Mouse (Mus musculus) midbrain, embryonic 14.5 days (tissue): ENCODE measurements at regions not wholly inside any gene's neighbourhood (a gene's known extent, or its start where the extent isn't known, plus 50 kb on each side); places are given as distances from the start of the nearest gene placed in this dataset.
A peak's percentile ranks its signal among the peaks of the same experiment; 100 is the strongest.
"Not testable (repeated sequence)": the region's sequence is repeated elsewhere in the genome, so short reads cannot be mapped to it uniquely, and the experiment has no call there.

ENCODE experiments used
- ATAC-seq: fragments of 200-750 bp; cut with Nextera tagmentation; 2 replicates; pipeline ENCODE4 v1.8.0; 2017; ENCODE audit warnings: moderate number of reproducible peaks, moderate library complexity; ENCODE audit not compliant: low FRiP score, low TSS enrichment
- DNase-seq: peaks from one replicate; pipeline ENCODE4 v3.0.0-alpha.2; 2015
- H3K27ac ChIP-seq: fragments of 300-500 bp; sonication (generic); replicated peaks from 2 replicates; pipeline ENCODE4 v1.5.1; 2014; ENCODE audit warnings: mild to moderate bottlenecking, low read depth, low read length, moderate library complexity
- H3K27me3 ChIP-seq: fragments of 300-500 bp; sonication (generic); 2 replicates; pipeline ENCODE4 v1.6.1; 2014; ENCODE audit warnings: low read length, control low read depth, mixed read lengths; ENCODE audit not compliant: control insufficient read depth, insufficient read depth
- H3K36me3 ChIP-seq: fragments of 300-500 bp; sonication (generic); 2 replicates; pipeline ENCODE4 v1.6.1; 2014; ENCODE audit warnings: low read length, control low read depth; ENCODE audit not compliant: control insufficient read depth, insufficient read depth
- H3K4me1 ChIP-seq: fragments of 300-500 bp; sonication (generic); 2 replicates; pipeline ENCODE4 v1.6.1; 2014; ENCODE audit warnings: mild to moderate bottlenecking, antibody characterized with exemption, low read length, control low read depth; ENCODE audit not compliant: control insufficient read depth, insufficient read depth
- H3K4me2 ChIP-seq: fragments of 300-500 bp; sonication (generic); 2 replicates; pipeline ENCODE4 v1.6.1; 2014; ENCODE audit warnings: mild to moderate bottlenecking, low read length, moderate library complexity
- H3K4me3 ChIP-seq: fragments of 300-500 bp; sonication (generic); replicated peaks from 2 replicates; pipeline ENCODE4 v1.5.1; 2014; ENCODE audit warnings: low read depth, low read length
- H3K9ac ChIP-seq: fragments of 300-500 bp; sonication (generic); replicated peaks from 2 replicates; pipeline ENCODE4 v1.6.1; 2014; ENCODE audit warnings: mild to moderate bottlenecking, low read length, moderate library complexity
- H3K9me3 ChIP-seq: fragments of 300-500 bp; sonication (generic); 2 replicates; pipeline ENCODE4 v1.6.1; 2016; ENCODE audit warnings: low read length, control low read depth, mixed read lengths; ENCODE audit not compliant: control insufficient read depth
- WGBS: fragments of 180-500 bp; shearing (Covaris S2); extraction: QIAGEN DNeasy Blood & Tissue Kit; methylation state at CpG from one replicate; pipeline ENCODE4 v1.1.7; 2014; 5-methylcytosine and 5-hydroxymethylcytosine counted together

- no peak for DNase-seq
- no peak overlapping the region for H3K27ac ChIP-seq
- no peaks in the 10 kb centered on the region for H3K4me1 ChIP-seq
- H3K36me3 ChIP-seq, result no peaks in the 10 kb centered on the region
- no peak overlapping the region for H3K4me3 ChIP-seq
- H3K9ac ChIP-seq, result no peak overlapping the region
- H3K9me3 ChIP-seq, result no peaks in the 10 kb centered on the region
- H3K4me2 ChIP-seq, result no peak overlapping the region
- no peak for ATAC-seq
- WGBS, result 84% methylated on average over 3 of the region's 3 CpGs
- no peaks in the 10 kb centered on the region for H3K27me3 ChIP-seq
These were observed 1067.2 kb upstream of the Aga start for GRCm38 (mm10) chr8:52444366-52444765.

GRCm38 (mm10) chr8:52451761-52452160 is 1059.8 kb upstream of the Aga start:
- DNase-seq, H3K27ac ChIP-seq, H3K36me3 ChIP-seq, H3K27me3 ChIP-seq, H3K4me2 ChIP-seq, ATAC-seq, H3K4me3 ChIP-seq, H3K4me1 ChIP-seq, H3K9me3 ChIP-seq, H3K9ac ChIP-seq: not testable (repeated sequence)
- WGBS, result 74% methylated on average over 1 of the region's 1 CpGs

DNA sequence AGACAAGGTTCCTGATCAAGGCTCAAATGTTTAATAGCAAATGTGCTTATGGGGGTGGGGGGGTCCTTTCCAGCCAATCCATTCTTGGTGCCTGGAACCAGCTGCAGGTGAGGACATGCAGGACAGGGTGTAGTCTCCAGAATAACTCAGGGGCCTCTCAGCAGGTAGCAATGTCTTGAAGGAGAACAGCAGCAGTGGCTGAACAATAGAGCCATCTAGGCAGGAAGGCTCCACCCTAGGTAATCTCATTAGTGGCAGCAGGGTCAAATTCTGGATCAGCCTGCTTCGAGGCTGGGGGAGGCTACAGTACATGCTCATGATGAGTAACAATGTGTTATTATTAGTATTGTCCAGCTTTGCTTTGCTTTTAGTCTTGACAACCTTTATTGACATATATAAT is 1055.9 kb upstream of the Aga start:
- no peak for DNase-seq
- Histone ChIP-seq H3K9me3 (no peaks in the 10 kb centered on the region), H3K4me2 (no peak overlapping the region), H3K4me3 (no peak overlapping the region), H3K4me1 (no peaks in the 10 kb centered on the region), H3K9ac (no peak overlapping the region), H3K27me3 (no peaks in the 10 kb centered on the region), H3K36me3 (no peaks in the 10 kb centered on the region), H3K27ac (no peak overlapping the region)
- WGBS, result 32% methylated on average over 1 of the region's 1 CpGs
- ATAC-seq, result no peak

GRCm38 (mm10) chr8:52456271-52456670 is 1055.3 kb upstream of the Aga start:
- H3K9ac ChIP-seq, result no peak overlapping the region
- ATAC-seq (no peak), DNase-seq (no peak)
- H3K4me1 ChIP-seq, result no peaks in the 10 kb centered on the region
- no peak overlapping the region for H3K4me2 ChIP-seq
- 83% methylated on average over 3 of the region's 3 CpGs for WGBS
- no peaks in the 10 kb centered on the region for H3K9me3 ChIP-seq
- H3K27me3 ChIP-seq, result no peaks in the 10 kb centered on the region
- H3K27ac ChIP-seq, result no peak overlapping the region
- no peak overlapping the region for H3K4me3 ChIP-seq
- no peaks in the 10 kb centered on the region for H3K36me3 ChIP-seq

DNA sequence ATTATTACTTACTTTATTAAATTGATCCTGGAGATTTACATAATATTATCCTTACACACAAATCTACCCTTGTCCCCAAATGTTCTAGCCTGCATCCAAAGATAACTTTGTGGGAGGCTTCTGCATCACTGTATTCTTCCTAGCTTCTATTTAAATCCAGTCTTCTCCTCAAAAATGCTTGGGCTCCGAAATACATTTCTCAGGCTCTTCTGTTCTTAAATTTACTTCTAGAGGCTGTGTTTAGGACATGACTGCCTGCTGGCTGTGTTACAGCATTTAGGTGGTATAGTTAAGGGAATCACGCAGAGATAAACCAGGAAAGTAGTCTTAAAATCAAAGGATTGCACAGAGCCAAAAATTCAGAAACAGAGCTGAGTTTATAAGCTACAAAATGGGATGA is 1009.1 kb upstream of the Aga start:
- ATAC-seq (no peak), DNase-seq (no peak)
- no peaks in the 10 kb centered on the region for H3K9me3 ChIP-seq
- H3K27ac ChIP-seq, result no peak overlapping the region
- no peaks in the 10 kb centered on the region for H3K27me3 ChIP-seq
- H3K4me2 ChIP-seq, result no peak overlapping the region
- no peaks in the 10 kb centered on the region for H3K4me1 ChIP-seq
- WGBS, result 87% methylated on average over 2 of the region's 2 CpGs
- no peaks in the 10 kb centered on the region for H3K36me3 ChIP-seq
- no peak overlapping the region for H3K9ac ChIP-seq
- no peak overlapping the region for H3K4me3 ChIP-seq

DNA sequence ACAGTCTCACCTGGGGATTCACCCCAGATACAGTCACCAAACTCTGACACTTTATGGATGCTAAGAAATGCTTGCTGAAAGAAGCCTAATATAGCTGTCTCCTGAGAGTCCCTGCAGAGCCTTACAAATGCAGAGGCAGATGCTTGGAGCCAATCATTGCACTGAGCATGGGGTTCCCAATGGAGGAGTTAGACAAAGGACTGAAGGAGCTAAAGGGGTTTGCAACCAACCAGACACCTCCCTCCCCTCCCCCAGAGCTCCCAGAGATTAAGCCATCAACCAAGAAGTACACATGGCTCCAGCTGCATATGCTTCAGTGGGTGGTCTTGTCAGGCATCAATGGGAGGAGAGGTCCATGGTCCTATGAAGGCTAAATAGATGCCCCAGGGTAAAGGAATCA is 999.7 kb upstream of the Aga start:
- DNase-seq, result no peak
- ATAC-seq, result peak; percentile 40; the same call in 1 of the 2 replicates
- Histone ChIP-seq H3K9ac (no peak overlapping the region), H3K4me3 (no peak overlapping the region), H3K4me2 (no peak overlapping the region), H3K36me3 (no peaks in the 10 kb centered on the region), H3K9me3 (no peaks in the 10 kb centered on the region), H3K4me1 (no peaks in the 10 kb centered on the region), H3K27ac (no peak overlapping the region), H3K27me3 (no peaks in the 10 kb centered on the region)

- H3K4me2 ChIP-seq, result no peak overlapping the region
- 89% methylated on average over 3 of the region's 3 CpGs for WGBS
- H3K9me3 ChIP-seq, result no peaks in the 10 kb centered on the region
- no peaks in the 10 kb centered on the region for H3K4me1 ChIP-seq
- no peaks in the 10 kb centered on the region for H3K36me3 ChIP-seq
- H3K27ac ChIP-seq, result no peak overlapping the region
- ATAC-seq, result no peak
- H3K4me3 ChIP-seq, result no peak overlapping the region
- no peaks in the 10 kb centered on the region for H3K27me3 ChIP-seq
- DNase-seq, result no peak
- no peak overlapping the region for H3K9ac ChIP-seq
These were observed 968.2 kb upstream of the Aga start for GRCm38 (mm10) chr8:52543364-52543763.

- no peaks in the 10 kb centered on the region for H3K36me3 ChIP-seq
- H3K9ac ChIP-seq, result no peak overlapping the region
- H3K4me1 ChIP-seq, result no peaks in the 10 kb centered on the region
- DNase-seq, result peak; percentile 21
- no peak overlapping the region for H3K4me3 ChIP-seq
- H3K27ac ChIP-seq, result no peak overlapping the region
- WGBS, result 78% methylated on average over 6 of the region's 6 CpGs
- H3K4me2 ChIP-seq, result no peak overlapping the region
- ATAC-seq, result no peak
- no peaks in the 10 kb centered on the region for H3K9me3 ChIP-seq
- H3K27me3 ChIP-seq, result no peaks in the 10 kb centered on the region
These were observed 940.2 kb upstream of the Aga start for GRCm38 (mm10) chr8:52571166-52571832.
